Comparison of ENCODE assay signal across 23 mouse cellular contexts in the genomic region with DNA sequence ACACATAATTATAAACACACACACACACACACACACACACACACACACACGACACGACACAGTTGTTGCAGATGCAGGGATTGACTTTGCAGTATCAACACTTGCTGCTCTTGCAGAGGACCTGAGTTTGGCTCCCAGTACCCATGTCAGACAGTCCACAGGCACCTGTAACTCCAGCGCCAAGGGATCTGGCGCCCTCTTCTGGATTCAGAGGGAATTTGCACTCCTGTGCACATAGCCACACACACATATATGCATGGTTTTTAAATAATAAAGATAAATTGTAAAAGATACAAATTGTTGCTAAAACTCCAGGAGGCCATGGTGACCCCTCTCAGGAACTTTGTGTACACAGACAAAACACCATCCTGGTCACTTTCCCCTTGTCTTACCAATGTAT. TPM values are rescaled to one million over a fixed set of nuclear protein-coding genes. Genes with fewer than 3 reads are reported as not detected.
DNase-seq lines count a peak whose midpoint lies in the region; ATAC-seq and TF ChIP-seq lines count a peak whose summit lies in the region.
"Had no signal": no experiment of that assay in that cellular context is flagged by ENCODE, and none has a peak within 500 bp of the region (broad histone marks: within the 10 kb centered on the region; RNA-seq: fewer than 3 reads in every experiment).

No protein-coding gene starts in this region.

- intact Hi-C loops in gastrocnemius, adult 2 months (cut with DNase I), result no loop called here

- H3K4me1 ChIP-seq in liver, embryonic 14.5 days (replicated peaks; ENCODE audit: control insufficient read depth in 2 of 2, insufficient read depth in 2 of 2, low read length in 1 of 2), result peaks cover 0 to 2% of the 10 kb centered on the region in 2 experiments; a peak in 2 of 4 replicates
- no peaks in the 10 kb centered on the region for H3K4me1 ChIP-seq in liver, embryonic 12.5 days
- H3K4me1 ChIP-seq in forebrain, embryonic 12.5 days, result peaks cover 9% of the 10 kb centered on the region; the same call in 1 of the 2 replicates

- peaks cover 6% of the 10 kb centered on the region for H3K27me3 ChIP-seq in liver, embryonic 14.5 days (ENCODE audit: control insufficient read depth, insufficient read depth, low read length)
- H3K27me3 ChIP-seq in liver, embryonic 12.5 days (replicated peaks), result peaks cover 79% of the 10 kb centered on the region
- peaks cover 41% of the 10 kb centered on the region for H3K27me3 ChIP-seq in forebrain, embryonic 12.5 days

- no peak for ATAC-seq in liver, embryonic 14.5 days (ENCODE audit: insufficient read depth)
- ATAC-seq in liver, embryonic 12.5 days, result no peak
- 0 out of 2 replicates have a peak, but pooled peaks have one; percentile 48 for ATAC-seq in megakaryocyte progenitor cell, adult 5-6 weeks (replicated peaks; ENCODE audit: poor library complexity)
- ATAC-seq in forebrain, embryonic 12.5 days (ENCODE audit: low FRiP score), result no peak
- no peak for ATAC-seq in activated CD4-positive, CD25-positive, alpha-beta regulatory T cell, adult 4 months
- ATAC-seq: intestine, embryonic 16.5 days had no signal

- no peak for DNase-seq in gastrocnemius, adult 2 months
- no peak for DNase-seq in gastrocnemius, postnatal 10 days
- DNase-seq in liver, embryonic 14.5 days (ENCODE audit: low read depth in 3 of 3, low spot score in 3 of 3), result no peak
- DNase-seq in ES-CJ7 (ENCODE audit: low read depth, low spot score), result peak; percentile 59
- DNase-seq: adrenal gland, adult 8-10 months; cerebellum, postnatal 36 days; heart, postnatal 4 days; lung, postnatal 10 days; midbrain, embryonic 14.5 days; thymus, postnatal 25 days had no signal

- no peak for TF ChIP-seq EP300 in liver, embryonic 14.5 days (IDR thresholded peaks at IDR 0.05; ENCODE audit: low read depth)

- H3K4me3 ChIP-seq in gastrocnemius, adult 2 months, result no peak overlapping the region
- no peak overlapping the region for H3K4me3 ChIP-seq in liver, embryonic 14.5 days (ENCODE audit: insufficient read depth in 1 of 2, low read depth in 2 of 2, low read length in 2 of 2)
- no peak overlapping the region for H3K4me3 ChIP-seq in liver, embryonic 12.5 days
- H3K4me3 ChIP-seq in forebrain, embryonic 12.5 days (replicated peaks), result no peak overlapping the region
- H3K4me3 ChIP-seq: embryonic facial prominence, embryonic 13.5 days; limb, embryonic 13.5 days had no signal

- no peak overlapping the region for H3K27ac ChIP-seq in gastrocnemius, adult 2 months
- no peak overlapping the region for H3K27ac ChIP-seq in liver, embryonic 14.5 days
- no peak overlapping the region for H3K27ac ChIP-seq in liver, embryonic 12.5 days
- H3K27ac ChIP-seq in forebrain, embryonic 12.5 days, result no peak overlapping the region
- H3K27ac ChIP-seq: embryonic facial prominence, embryonic 13.5 days; limb, embryonic 13.5 days had no signal

- TF ChIP-seq CTCF in gastrocnemius, adult 2 months (IDR thresholded peaks at IDR 0.05), result peak; percentile 22; the same call in 1 of the 2 replicates
- TF ChIP-seq CTCF in liver, embryonic 14.5 days (IDR thresholded peaks at IDR 0.05; ENCODE audit: low read depth), result peak; percentile 69

- no peaks in the 10 kb centered on the region for H3K36me3 ChIP-seq in liver, embryonic 14.5 days (replicated peaks; ENCODE audit: control insufficient read depth, insufficient read depth, low read depth)
- no peaks in the 10 kb centered on the region for H3K36me3 ChIP-seq in liver, embryonic 12.5 days
- no peaks in the 10 kb centered on the region for H3K36me3 ChIP-seq in forebrain, embryonic 12.5 days (replicated peaks)
- H3K36me3 ChIP-seq: embryonic facial prominence, embryonic 13.5 days; limb, embryonic 13.5 days had no signal

- H3K9ac ChIP-seq in liver, embryonic 14.5 days (replicated peaks), result no peak overlapping the region
- H3K9ac ChIP-seq in liver, embryonic 12.5 days, result no peak overlapping the region
- H3K9ac ChIP-seq in forebrain, embryonic 12.5 days, result no peak overlapping the region
- H3K9ac ChIP-seq: embryonic facial prominence, embryonic 13.5 days; limb, embryonic 13.5 days had no signal

- no peak overlapping the region for H3K4me2 ChIP-seq in liver, embryonic 14.5 days (ENCODE audit: low read depth)
- H3K4me2 ChIP-seq in liver, embryonic 12.5 days, result no peak overlapping the region
- no peak overlapping the region for H3K4me2 ChIP-seq in forebrain, embryonic 12.5 days
- H3K4me2 ChIP-seq: embryonic facial prominence, embryonic 13.5 days; limb, embryonic 13.5 days had no signal

- H3K9me3 ChIP-seq in liver, embryonic 14.5 days (ENCODE audit: control insufficient read depth, low read length), result no peaks in the 10 kb centered on the region
- peaks cover 4% of the 10 kb centered on the region for H3K9me3 ChIP-seq in liver, embryonic 12.5 days (replicated peaks)
- no peaks in the 10 kb centered on the region for H3K9me3 ChIP-seq in forebrain, embryonic 12.5 days
- H3K9me3 ChIP-seq: embryonic facial prominence, embryonic 13.5 days had no signal

- 59% methylated on average over 4 of the region's 4 CpGs for WGBS in liver, embryonic 14.5 days (ENCODE audit: insufficient replicate concordance)
- 63% methylated on average over 4 of the region's 4 CpGs for WGBS in liver, embryonic 12.5 days (ENCODE audit: insufficient replicate concordance)
- WGBS in forebrain, embryonic 12.5 days, result 61% methylated on average over 4 of the region's 4 CpGs

RNA-seq across cellular contexts. Expression of gene Trmo, which starts 20.2 kb away (rescaled TPM):
- total RNA-seq in gastrocnemius, adult 2 months (2021), result 1 to 10 TPM; 2.8 to 3.0 TPM
- 1 to 10 TPM; 3.5 to 4.0 TPM for total RNA-seq in gastrocnemius, postnatal 10 days (2021)
- 13.9 and 16.1 TPM in 2 replicates for polyA plus RNA-seq in liver, embryonic 14.5 days (2012; rRNA removed)
- 8.2 and 11.6 TPM in 2 replicates for polyA plus RNA-seq in liver, embryonic 14.5 days (2014; fragmentation: Nextera tagmentation; extraction: Ambion mirVana)
- 9.2 and 11.5 TPM in 2 replicates for polyA plus RNA-seq in liver, embryonic 12.5 days (2016; fragmentation: Nextera tagmentation; extraction: Ambion mirVana)
- 6.7 and 9.1 TPM in 2 replicates for total RNA-seq in megakaryocyte progenitor cell, adult 5-6 weeks (2015)
- total RNA-seq in megakaryocyte progenitor cell, adult 5-6 weeks (2017), result 12.6 and 14.4 TPM in 2 replicates
- 9.9 TPM in 2 replicates for polyA plus RNA-seq in forebrain, embryonic 12.5 days (2016; fragmentation: Nextera tagmentation; extraction: Ambion mirVana)
- polyA plus RNA-seq in activated CD4-positive, CD25-positive, alpha-beta regulatory T cell, adult 4 months (2017; shearing (Covaris generic)), result 10 to 100 TPM; 10.9 to 16.3 TPM

RNA-seq across cellular contexts. Expression of gene Foxe1, which starts 25.7 kb away (rescaled TPM):
- not detected for total RNA-seq in gastrocnemius, adult 2 months (2021)
- not detected for total RNA-seq in gastrocnemius, postnatal 10 days (2021)
- 0.02 and 0.07 TPM in 2 replicates for polyA plus RNA-seq in liver, embryonic 14.5 days (2012; rRNA removed)
- 0.06 TPM in 1 of 2 replicates, not detected in the other for polyA plus RNA-seq in liver, embryonic 14.5 days (2014; fragmentation: Nextera tagmentation; extraction: Ambion mirVana)
- polyA plus RNA-seq in liver, embryonic 12.5 days (2016; fragmentation: Nextera tagmentation; extraction: Ambion mirVana), result 0.08 TPM in 1 of 2 replicates, not detected in the other
- total RNA-seq in megakaryocyte progenitor cell, adult 5-6 weeks (2015), result not detected in 2 replicates
- total RNA-seq in megakaryocyte progenitor cell, adult 5-6 weeks (2017), result not detected in 2 replicates
- not detected in 2 replicates for polyA plus RNA-seq in forebrain, embryonic 12.5 days (2016; fragmentation: Nextera tagmentation; extraction: Ambion mirVana)
- not detected for polyA plus RNA-seq in activated CD4-positive, CD25-positive, alpha-beta regulatory T cell, adult 4 months (2017; shearing (Covaris generic))
- total RNA-seq: adrenal gland, adult 8-10 months; gastrocnemius, adult 18-20 months; left cerebral cortex, adult 18-20 months had no signal
- polyA plus RNA-seq: C2C12; intestine, embryonic 16.5 days; large intestine, adult 2 months; limb, embryonic 13.5 days; midbrain, embryonic 14.5 days; neural tube, embryonic 11.5 days; small intestine, adult 2 months had no signal

RNA-seq across cellular contexts. Expression of gene Hemgn, which starts 44.2 kb away (rescaled TPM):
- not detected for total RNA-seq in gastrocnemius, adult 2 months (2021)
- 1 to 10 TPM in 1 of 2 experiments, not detected in 1; 1.7 TPM for total RNA-seq in gastrocnemius, postnatal 10 days (2021)
- 191 and 274 TPM in 2 replicates for polyA plus RNA-seq in liver, embryonic 14.5 days (2012; rRNA removed)
- polyA plus RNA-seq in liver, embryonic 14.5 days (2014; fragmentation: Nextera tagmentation; extraction: Ambion mirVana), result 293 and 315 TPM in 2 replicates
- polyA plus RNA-seq in liver, embryonic 12.5 days (2016; fragmentation: Nextera tagmentation; extraction: Ambion mirVana), result 425 and 445 TPM in 2 replicates
- 11.7 and 25.5 TPM in 2 replicates for total RNA-seq in megakaryocyte progenitor cell, adult 5-6 weeks (2015)
- total RNA-seq in megakaryocyte progenitor cell, adult 5-6 weeks (2017), result 9.6 and 20.6 TPM in 2 replicates
- polyA plus RNA-seq in forebrain, embryonic 12.5 days (2016; fragmentation: Nextera tagmentation; extraction: Ambion mirVana), result 2.0 and 2.8 TPM in 2 replicates
- 1 to 10 TPM in 1 of 2 experiments, under 1 TPM in 1; 0.93 to 2.7 TPM for polyA plus RNA-seq in activated CD4-positive, CD25-positive, alpha-beta regulatory T cell, adult 4 months (2017; shearing (Covaris generic))
- total RNA-seq: gastrocnemius, adult 18-20 months; left cerebral cortex, adult 18-20 months had no signal
- polyA plus RNA-seq: C2C12; small intestine, adult 2 months had no signal

Comparison
In these comparisons a context has a peak if more than half of its experiments do, and no peak if none do; other contexts are left out.
1. RNA of gene Hemgn, which starts 44.2 kb away (polyA plus RNA-seq): 425 to 445 TPM in liver, embryonic 12.5 days and 191 to 315 TPM in liver, embryonic 14.5 days; 2.0 to 2.8 TPM in forebrain, embryonic 12.5 days and 0.93 to 2.7 TPM in activated CD4-positive, CD25-positive, alpha-beta regulatory T cell, adult 4 months; every median in the first group is over 10 times any median in the second.